Mouse (Mus musculus) small intestine, adult 2 months (tissue): ENCODE measurements at regions not wholly inside any gene's neighbourhood (a gene's known extent, or its start where the extent isn't known, plus 50 kb on each side); places are given as distances from the start of the nearest gene placed in this dataset.

Source experiments
- CTCF ChIP-seq: fragments of 200-500 bp; IDR thresholded peaks from 2 replicates; pipeline ENCODE4 v1.5.1; 2012; ENCODE audit warnings: low read depth, mild to moderate bottlenecking, control low read depth, inconsistent platforms, low read length, moderate library complexity, mixed read lengths; ENCODE audit not compliant: insufficient replicate concordance, insufficient read length; ENCODE audit errors: extremely low read depth
- POLR2A ChIP-seq: fragments of 200-500 bp; IDR thresholded peaks from 2 replicates; pipeline ENCODE4 v1.6.1; 2012; ENCODE audit warnings: low read depth, mild to moderate bottlenecking, control low read depth, inconsistent platforms, low read length, moderate library complexity

- TF ChIP-seq CTCF, result no peak
- TF ChIP-seq POLR2A, result no peak
These were observed 445.1 kb upstream of the Mgmt start for GRCm38 (mm10) chr7:136449286-136449685.
